Mouse (Mus musculus): Measurements from ENCODE around the gene Olfr926. TPM values are rescaled to one million over a fixed set of nuclear protein-coding genes. Genes with fewer than 3 reads are reported as not detected.
"Not testable (repeated sequence)": the region's sequence is repeated elsewhere in the genome, so short reads cannot be mapped to it uniquely, and the experiment has no call there.

Olfr926 gene
- polyA plus RNA-seq (2015; fragmentation: Nextera tagmentation; extraction: Ambion mirVana), result not detected in 2 replicates

DNA sequence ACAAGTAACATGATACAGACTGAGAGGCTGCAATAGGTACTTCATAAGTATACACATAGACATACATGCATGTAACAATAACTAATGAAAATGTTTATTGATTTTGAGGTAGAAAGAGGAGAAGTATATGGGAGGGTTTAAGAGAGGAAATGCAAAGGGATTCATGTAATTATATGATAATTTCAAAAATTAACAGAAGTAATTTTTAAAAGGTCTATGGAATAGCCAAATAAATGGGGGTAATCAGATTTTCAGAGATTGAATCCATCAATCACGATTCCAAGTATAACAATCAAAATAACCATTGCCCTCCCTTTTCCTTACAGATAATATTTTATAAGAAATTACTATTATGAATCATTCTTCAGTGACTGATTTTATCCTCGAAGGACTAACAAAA, at the start of gene Olfr926:
Gene Olfr926, plus strand, starts transcription at position 301 of the 400 bp plus-strand sequence.
- Histone ChIP-seq H3K27ac (no peak within 1 kb of the TSS), H3K9me3 (replicated peaks; ENCODE audit: low read length) (no peaks in the 10 kb centered on the region), H3K9ac (ENCODE audit: low read depth, low read length) (no peak within 1 kb of the TSS), H3K27me3 (ENCODE audit: insufficient read depth, low read length) (no peaks in the 10 kb centered on the region), H3K36me3 (ENCODE audit: insufficient read depth, low read length) (no peaks in the 10 kb centered on the region), H3K4me3 (replicated peaks; ENCODE audit: low read depth, low read length) (no peak within 1 kb of the TSS), H3K4me2 (ENCODE audit: low read length) (no peak within 1 kb of the TSS), H3K4me1 (replicated peaks; ENCODE audit: insufficient read depth, low read length) (no peaks in the 10 kb centered on the region)
- WGBS, result 76% methylated on average over 2 of the region's 2 CpGs
- TF ChIP-seq CTCF (IDR thresholded peaks at IDR 0.05; ENCODE audit: low read depth), result no peak
- ATAC-seq (replicated peaks; ENCODE audit: low FRiP score, low read depth) (no peak), DNase-seq (ENCODE audit: low spot score) (no peak)

DNA sequence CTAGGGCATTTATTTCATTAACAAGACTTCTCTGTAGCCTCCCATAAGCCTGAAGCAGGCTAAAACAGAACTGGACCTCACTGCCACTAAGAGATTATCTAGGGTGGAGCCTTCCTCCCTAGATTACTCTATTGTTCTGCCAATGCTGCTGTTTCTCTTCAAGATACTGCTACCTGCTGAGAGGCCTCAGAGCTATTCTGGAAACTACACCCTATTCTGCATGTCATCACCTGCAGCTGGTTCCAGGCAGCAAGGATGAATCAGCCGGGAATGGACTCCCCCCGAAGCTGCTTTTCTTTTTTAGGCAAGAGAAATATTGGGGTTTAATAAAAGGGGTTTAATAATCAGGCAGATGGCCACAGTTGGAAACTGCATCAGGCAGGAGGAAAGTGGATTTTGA, 43.9 kb upstream of the Olfr926 start:
- DNase-seq (ENCODE audit: low spot score), result no peak
- no peak for ATAC-seq (replicated peaks; ENCODE audit: low FRiP score, low read depth)
- no peaks in the 10 kb centered on the region for H3K4me1 ChIP-seq (replicated peaks; ENCODE audit: insufficient read depth, low read length)
- no peaks in the 10 kb centered on the region for H3K36me3 ChIP-seq (ENCODE audit: insufficient read depth, low read length)
- H3K4me3 ChIP-seq (replicated peaks; ENCODE audit: low read depth, low read length), result no peak overlapping the region
- H3K9ac ChIP-seq (ENCODE audit: low read depth, low read length), result no peak overlapping the region
- 72% methylated on average over 2 of the region's 2 CpGs for WGBS
- no peak overlapping the region for H3K4me2 ChIP-seq (ENCODE audit: low read length)
- TF ChIP-seq CTCF (IDR thresholded peaks at IDR 0.05; ENCODE audit: low read depth), result no peak
- H3K27ac ChIP-seq, result no peak overlapping the region
- H3K9me3 ChIP-seq (replicated peaks; ENCODE audit: low read length), result no peaks in the 10 kb centered on the region
- H3K27me3 ChIP-seq (ENCODE audit: insufficient read depth, low read length), result no peaks in the 10 kb centered on the region

DNA sequence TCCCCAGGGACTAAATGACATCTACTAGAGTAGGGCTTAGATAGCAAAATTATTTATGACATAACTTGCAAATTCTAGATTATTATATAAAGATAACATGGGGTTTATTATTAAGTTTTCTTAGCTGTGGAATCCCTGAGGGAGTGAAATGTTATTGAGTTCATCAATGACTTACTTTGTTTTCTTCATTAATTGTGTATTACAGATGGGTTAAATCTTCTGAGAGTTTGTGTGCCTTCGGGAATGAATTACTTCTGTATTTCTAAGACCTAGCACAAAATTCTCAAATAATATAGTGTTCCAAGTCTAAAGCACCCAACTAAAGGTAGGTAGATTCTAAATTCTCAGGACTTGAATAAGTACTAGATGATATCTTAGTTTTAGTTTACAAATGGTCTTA, 32.8 kb upstream of the Olfr926 start, which contains the start of gene Olfr924:
Gene Olfr924, plus strand, starts transcription at position 301 of the 400 bp plus-strand sequence.
- WGBS, result 85% methylated on average over 1 of the region's 1 CpGs
- H3K9ac ChIP-seq (ENCODE audit: low read depth, low read length), result no peak within 1 kb of the TSS
- no peak for ATAC-seq (replicated peaks; ENCODE audit: low FRiP score, low read depth)

DNA sequence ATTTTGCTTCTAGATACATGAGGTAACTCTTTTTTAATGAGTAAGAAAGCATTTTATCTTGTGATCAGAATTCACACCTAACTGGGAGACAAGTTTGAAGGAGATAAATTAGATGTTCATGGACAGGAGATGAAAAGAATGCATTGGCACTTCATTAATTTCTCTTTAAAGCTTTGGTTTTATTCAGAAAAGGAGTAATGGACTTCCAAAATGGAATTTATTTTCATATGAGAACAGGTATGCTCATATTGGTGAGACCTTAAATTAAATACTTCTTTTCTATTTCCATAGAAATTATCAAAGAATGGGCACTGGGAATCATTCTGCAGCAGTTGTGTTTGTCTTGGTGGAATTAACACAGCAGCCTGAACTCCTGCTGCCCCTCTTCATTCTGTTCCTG, 22.2 kb upstream of the Olfr926 start, which contains the start of gene Olfr26:
Gene Olfr26, plus strand, starts transcription at position 301 of the 400 bp plus-strand sequence.
- Histone ChIP-seq H3K27me3 (ENCODE audit: insufficient read depth, low read length) (no peaks in the 10 kb centered on the region), H3K36me3 (ENCODE audit: insufficient read depth, low read length) (no peaks in the 10 kb centered on the region), H3K9me3 (replicated peaks; ENCODE audit: low read length) (no peaks in the 10 kb centered on the region), H3K4me1 (replicated peaks; ENCODE audit: insufficient read depth, low read length) (no peaks in the 10 kb centered on the region), H3K4me2 (ENCODE audit: low read length) (no peak within 1 kb of the TSS), H3K27ac (no peak within 1 kb of the TSS), H3K9ac (ENCODE audit: low read depth, low read length) (no peak within 1 kb of the TSS), H3K4me3 (replicated peaks; ENCODE audit: low read depth, low read length) (no peak within 1 kb of the TSS)
- TF ChIP-seq CTCF (IDR thresholded peaks at IDR 0.05; ENCODE audit: low read depth), result no peak
- ATAC-seq (replicated peaks; ENCODE audit: low FRiP score, low read depth) (no peak), DNase-seq (ENCODE audit: low spot score) (no peak)

More for the DNA sequence above, 32.8 kb upstream of the Olfr926 start, which contains the start of gene Olfr924:
- H3K4me3 ChIP-seq (replicated peaks; ENCODE audit: low read depth, low read length), result no peak within 1 kb of the TSS
- H3K4me2 ChIP-seq (ENCODE audit: low read length), result no peak within 1 kb of the TSS
- no peak for DNase-seq (ENCODE audit: low spot score)
- no peaks in the 10 kb centered on the region for H3K9me3 ChIP-seq (replicated peaks; ENCODE audit: low read length)
- no peak for TF ChIP-seq CTCF (IDR thresholded peaks at IDR 0.05; ENCODE audit: low read depth)
- no peak within 1 kb of the TSS for H3K27ac ChIP-seq
- H3K27me3 ChIP-seq (ENCODE audit: insufficient read depth, low read length), result no peaks in the 10 kb centered on the region
- H3K36me3 ChIP-seq (ENCODE audit: insufficient read depth, low read length), result no peaks in the 10 kb centered on the region
- H3K4me1 ChIP-seq (replicated peaks; ENCODE audit: insufficient read depth, low read length), result no peaks in the 10 kb centered on the region

DNA sequence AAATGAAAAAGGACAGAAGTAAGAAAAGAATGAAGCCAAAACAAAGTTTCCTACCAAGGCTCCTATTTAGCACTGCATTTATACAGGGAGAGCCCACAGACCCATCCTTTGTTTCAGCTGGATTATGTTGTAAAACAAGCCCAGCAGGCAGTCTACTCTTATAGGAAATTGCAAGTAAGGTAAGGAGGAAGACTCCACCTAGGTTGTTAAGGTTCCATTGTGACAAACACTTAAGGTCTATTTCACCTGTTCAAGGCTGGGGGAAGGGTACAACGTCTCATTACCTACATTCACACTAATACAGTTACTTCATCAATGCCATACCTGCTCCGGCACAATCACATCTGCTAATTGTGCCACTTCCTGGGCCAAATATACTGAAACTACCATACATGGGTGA, 2.0 kb upstream of the Olfr926 start:
- not testable (repeated sequence) for H3K27me3 ChIP-seq (ENCODE audit: insufficient read depth, low read length); H3K9ac ChIP-seq (ENCODE audit: low read depth, low read length); H3K27ac ChIP-seq; ATAC-seq (replicated peaks; ENCODE audit: low FRiP score, low read depth); H3K9me3 ChIP-seq (replicated peaks; ENCODE audit: low read length); H3K36me3 ChIP-seq (ENCODE audit: insufficient read depth, low read length); H3K4me1 ChIP-seq (replicated peaks; ENCODE audit: insufficient read depth, low read length); H3K4me3 ChIP-seq (replicated peaks; ENCODE audit: low read depth, low read length); H3K4me2 ChIP-seq (ENCODE audit: low read length); DNase-seq (ENCODE audit: low spot score)
- WGBS, result 46% methylated on average over 2 of the region's 2 CpGs

Other genes starting within 250 kb of the Olfr926 start
- gene Olfr916, start 217.3 kb upstream of the Olfr926 start, polyA plus RNA-seq (2015; fragmentation: Nextera tagmentation; extraction: Ambion mirVana), result not detected in 2 replicates
- gene Olfr917, start 211.3 kb upstream of the Olfr926 start, polyA plus RNA-seq (2015; fragmentation: Nextera tagmentation; extraction: Ambion mirVana), result not detected in 2 replicates
- not detected in 2 replicates for gene Olfr918, start 202.5 kb upstream of the Olfr926 start, polyA plus RNA-seq (2015; fragmentation: Nextera tagmentation; extraction: Ambion mirVana)
- not detected in 2 replicates for gene Olfr919, start 173.5 kb upstream of the Olfr926 start, polyA plus RNA-seq (2015; fragmentation: Nextera tagmentation; extraction: Ambion mirVana)
- gene Vwa5a, start 158.9 kb upstream of the Olfr926 start, polyA plus RNA-seq (2015; fragmentation: Nextera tagmentation; extraction: Ambion mirVana), result 23.0 and 24.7 TPM in 2 replicates
- gene Olfr920, start 124.8 kb upstream of the Olfr926 start, polyA plus RNA-seq (2015; fragmentation: Nextera tagmentation; extraction: Ambion mirVana), result 0.05 and 0.08 TPM in 2 replicates
- gene Olfr921, start 104.1 kb upstream of the Olfr926 start, polyA plus RNA-seq (2015; fragmentation: Nextera tagmentation; extraction: Ambion mirVana), result not detected in 2 replicates
- gene Olfr922, start 62.5 kb upstream of the Olfr926 start, polyA plus RNA-seq (2015; fragmentation: Nextera tagmentation; extraction: Ambion mirVana), result not detected in 2 replicates
- gene Olfr923, start 50.6 kb upstream of the Olfr926 start, polyA plus RNA-seq (2015; fragmentation: Nextera tagmentation; extraction: Ambion mirVana), result not detected in 2 replicates
- gene Olfr924, start 32.7 kb upstream of the Olfr926 start, polyA plus RNA-seq (2015; fragmentation: Nextera tagmentation; extraction: Ambion mirVana), result not detected in 2 replicates
- not detected in 2 replicates for gene Olfr26, start 22.1 kb upstream of the Olfr926 start, polyA plus RNA-seq (2015; fragmentation: Nextera tagmentation; extraction: Ambion mirVana)
- gene Olfr930, start 52.7 kb downstream of the Olfr926 start, polyA plus RNA-seq (2015; fragmentation: Nextera tagmentation; extraction: Ambion mirVana), result not detected in 2 replicates
- gene Olfr933, start 95.2 kb downstream of the Olfr926 start, polyA plus RNA-seq (2015; fragmentation: Nextera tagmentation; extraction: Ambion mirVana), result not detected in 2 replicates
- not detected in 2 replicates for gene Olfr934, start 111.2 kb downstream of the Olfr926 start, polyA plus RNA-seq (2015; fragmentation: Nextera tagmentation; extraction: Ambion mirVana)
- gene Olfr935, start 122.6 kb downstream of the Olfr926 start, polyA plus RNA-seq (2015; fragmentation: Nextera tagmentation; extraction: Ambion mirVana), result not detected in 2 replicates
- gene Olfr146, start 146.3 kb downstream of the Olfr926 start, polyA plus RNA-seq (2015; fragmentation: Nextera tagmentation; extraction: Ambion mirVana), result not detected in 2 replicates
- not detected in 2 replicates for gene Olfr937, start 187.8 kb downstream of the Olfr926 start, polyA plus RNA-seq (2015; fragmentation: Nextera tagmentation; extraction: Ambion mirVana)
- gene Olfr938, start 201.8 kb downstream of the Olfr926 start, polyA plus RNA-seq (2015; fragmentation: Nextera tagmentation; extraction: Ambion mirVana), result not detected in 2 replicates